Mouse (Mus musculus) T-helper 17 cell (primary cell): ENCODE measurements around the gene Nmur1.

ENCODE experiments used
- in situ Hi-C, 2 experiments: fragments of 300-600 bp; cut with MboI, MseI; formaldehyde crosslinking; loops; 1 replicate in 1 of 2; 2 replicates in 1 of 2; pipeline ENCODE4 v1.15.1; 2025; ENCODE audit warnings: high pct_unique_total_duplicates in 2 of 2

Gene Nmur1

GRCm38 (mm10) chr1:86441724-86441979, 15.6 kb upstream of the Nmur1 start:
- in situ Hi-C loops: loop anchor here (5.0 kb wide), 2 partner anchors 61 to 91 kb away; no protein-coding TSS in a partner anchor

DNA sequence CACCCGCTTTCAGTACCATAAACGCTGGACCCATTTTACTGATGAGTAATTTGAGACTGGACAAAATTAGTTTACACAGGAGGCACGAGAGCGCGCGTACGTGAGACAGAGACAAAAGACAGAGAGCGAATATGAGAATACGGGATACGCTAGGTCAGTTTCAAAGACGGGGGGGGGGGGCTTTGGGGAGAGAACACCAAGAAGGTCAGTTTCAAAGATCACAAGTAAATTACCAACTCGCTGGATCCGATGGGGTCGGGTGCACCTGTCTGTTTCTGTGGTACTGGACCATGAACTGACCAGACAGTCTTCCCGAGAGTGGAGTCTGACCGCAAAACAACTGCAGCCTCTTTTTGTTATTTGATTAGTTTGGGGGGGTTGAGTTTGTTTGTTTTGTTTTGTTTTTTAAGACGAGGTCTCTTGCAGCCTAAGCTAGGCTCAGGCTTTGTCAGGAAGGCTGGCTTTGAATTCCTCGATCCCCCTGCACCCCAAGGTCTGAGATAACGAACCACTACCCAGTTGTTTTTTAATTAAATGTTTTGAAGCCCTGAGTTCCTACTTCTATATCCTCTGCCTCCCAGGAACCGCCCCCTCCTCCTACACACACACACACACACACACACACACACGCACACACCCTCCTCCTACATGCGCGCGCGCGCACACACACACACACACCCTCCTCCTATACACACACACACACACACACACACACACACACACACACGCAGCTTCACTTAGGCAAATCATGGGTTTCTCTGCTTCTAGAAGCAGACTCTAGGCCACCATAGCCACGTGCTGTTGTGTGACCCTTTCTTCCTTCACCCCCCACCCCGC, 15.1 kb upstream of the Nmur1 start:
- in situ Hi-C loops: loop anchor here (5.0 kb wide), 2 partner anchors 61 to 91 kb away; no protein-coding TSS in a partner anchor

DNA sequence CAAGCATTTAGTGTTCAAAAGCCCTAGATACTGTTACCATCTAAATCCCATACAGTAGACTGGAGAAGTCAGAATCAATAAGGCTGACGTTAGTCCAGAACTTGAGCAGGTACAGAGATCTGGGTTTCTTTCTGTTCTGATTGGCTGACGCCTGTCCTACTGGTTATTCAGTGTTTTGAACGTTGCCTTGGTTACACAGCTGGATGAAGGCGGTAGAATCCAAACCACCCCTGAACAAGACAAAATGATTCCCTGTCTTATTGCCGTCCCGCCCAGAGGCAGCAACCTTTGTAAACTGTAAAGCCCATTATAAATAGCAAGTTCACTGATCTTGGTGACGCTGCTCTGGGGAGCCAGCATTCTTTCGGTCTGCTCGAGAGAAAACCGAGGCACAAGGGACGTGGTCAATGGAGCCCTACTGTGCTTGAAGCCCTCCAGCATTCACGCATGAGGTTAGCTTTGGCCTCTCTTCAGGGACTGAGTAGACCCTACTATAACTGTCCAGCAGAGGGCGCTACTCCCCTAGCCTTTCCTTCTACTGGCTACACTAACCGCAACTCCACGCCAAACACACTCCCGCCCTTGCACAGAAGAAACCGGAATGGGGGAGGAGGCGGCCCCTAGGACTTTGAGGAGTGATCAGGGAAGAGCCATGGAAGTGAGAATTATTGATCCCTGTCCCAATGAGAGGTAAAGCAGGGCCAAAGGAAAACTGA, 14.3 kb upstream of the Nmur1 start:
- in situ Hi-C loops: loop anchor here (5.0 kb wide), 2 partner anchors 62 to 92 kb away; no protein-coding TSS in a partner anchor

- in situ Hi-C loops: loop anchor here (5.0 kb wide), 3 partner anchors 63 to 93 kb away; partner anchors contain the start of gene Ptma (in 1 of the 2)
Observed at GRCm38 (mm10) chr1:86439487-86440170, 13.6 kb upstream of the Nmur1 start.

DNA sequence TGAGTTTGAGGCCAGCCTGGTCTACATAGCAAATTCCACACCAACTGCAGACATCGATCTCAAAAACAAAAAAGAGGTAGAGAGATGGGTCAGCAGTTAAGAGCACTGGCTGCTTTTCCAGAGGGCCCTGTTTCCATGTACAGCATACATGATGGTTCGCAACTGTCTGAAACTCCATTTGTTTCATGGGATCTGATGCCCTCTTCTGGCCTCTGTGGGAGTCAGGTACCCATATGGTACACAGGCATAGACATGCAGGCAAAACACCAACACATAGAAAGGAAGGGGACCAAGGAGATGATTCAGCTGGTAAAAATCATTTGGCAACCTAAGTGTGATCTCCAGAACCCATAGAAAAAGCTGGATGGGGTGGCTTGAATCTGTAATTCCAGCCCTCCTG, 12.5 kb upstream of the Nmur1 start:
- in situ Hi-C loops: loop anchor here in 1 of 2 experiments (5.0 kb wide), 1 partner anchor 89 kb away; the partner anchor contains the start of gene Ptma

DNA sequence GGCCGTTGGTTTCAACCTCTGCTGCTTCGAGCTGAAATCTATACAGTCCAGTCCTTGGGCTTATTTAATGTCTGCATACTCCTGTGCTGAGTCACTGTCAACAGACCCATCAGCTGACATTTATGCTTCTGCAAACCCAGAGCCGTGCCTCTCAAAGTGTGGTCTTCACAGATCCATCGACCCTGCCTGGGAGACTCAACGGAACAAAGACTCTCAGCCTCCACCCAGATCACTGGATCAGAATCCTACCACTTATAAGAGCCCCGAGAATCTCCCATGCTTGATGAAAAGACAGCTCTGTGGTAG, 11.9 kb upstream of the Nmur1 start:
- in situ Hi-C loops: loop anchor here in 1 of 2 experiments (5.0 kb wide), 1 partner anchor 89 kb away; the partner anchor contains the start of gene Ptma

- in situ Hi-C loops: loop anchor here in 1 of 2 experiments (5.0 kb wide), 1 partner anchor 90 kb away; the partner anchor contains the start of gene Ptma
Observed at GRCm38 (mm10) chr1:86437219-86438013, 11.4 kb upstream of the Nmur1 start.

DNA sequence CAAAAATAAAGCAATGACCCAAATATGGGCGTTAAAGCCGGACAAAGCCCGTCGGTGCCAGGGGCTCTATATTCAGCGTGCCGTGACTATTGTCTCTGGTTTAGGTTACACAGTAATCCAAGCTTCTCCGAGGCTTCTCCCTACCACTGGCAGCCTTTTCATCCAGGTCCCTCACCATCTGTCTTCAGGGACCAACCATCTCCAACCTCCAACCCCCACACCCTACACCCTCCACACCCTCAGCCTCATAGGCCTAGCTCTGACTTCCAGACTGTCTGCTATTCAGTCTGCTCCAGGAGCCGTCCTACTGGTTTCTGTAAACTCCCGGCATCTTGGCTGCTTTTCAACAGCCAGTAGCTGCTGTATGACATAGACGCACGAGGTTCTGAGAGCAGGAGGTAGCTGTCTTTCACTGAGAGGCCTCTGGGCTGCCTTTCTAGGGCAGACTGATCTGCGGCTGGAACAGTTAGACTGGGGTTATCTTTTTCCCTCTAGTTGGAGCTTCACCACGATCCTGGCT, 9.3 kb upstream of the Nmur1 start:
- in situ Hi-C loops: loop anchor here in 1 of 2 experiments (5.0 kb wide), 1 partner anchor 92 kb away; the partner anchor contains the start of gene Ptma

DNA sequence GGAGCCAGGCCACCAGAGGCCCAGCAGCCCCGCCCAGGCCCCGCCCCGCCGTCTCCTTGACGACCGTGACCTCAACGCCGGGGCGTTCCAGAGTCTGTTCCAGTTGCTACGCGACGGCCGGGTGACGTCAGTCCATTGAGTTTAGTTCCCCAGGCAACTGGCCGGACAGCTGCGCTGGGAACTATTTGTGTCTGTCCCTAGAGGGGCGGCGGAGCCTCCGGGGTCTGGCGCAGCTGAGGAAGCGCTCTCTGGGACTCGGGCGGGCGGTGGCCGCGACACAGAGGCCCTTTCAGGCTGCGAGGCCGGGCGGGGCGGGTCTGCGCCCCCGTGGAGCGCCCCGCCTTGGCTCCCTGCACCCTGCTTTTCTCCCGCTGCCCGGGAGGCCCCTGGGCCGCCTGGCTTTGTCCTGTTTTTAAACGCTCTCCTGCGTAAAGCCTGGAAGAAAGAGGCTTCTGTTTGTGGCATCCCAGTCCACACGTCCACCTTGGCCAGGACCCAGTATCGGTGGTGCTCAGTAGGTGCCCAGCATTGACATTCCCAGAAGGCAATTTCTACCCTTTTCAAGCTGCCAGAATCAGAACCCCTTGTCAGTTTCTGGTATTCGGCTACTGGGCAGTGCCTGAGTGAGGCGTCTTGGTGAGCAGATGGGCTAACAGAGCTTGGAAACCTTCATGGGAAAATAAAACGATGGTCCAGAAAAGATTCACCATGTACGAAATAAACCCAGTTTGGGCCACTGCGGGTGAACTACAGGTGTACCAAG, 8.6 kb upstream of the Nmur1 start:
- in situ Hi-C loops: loop anchor here in 1 of 2 experiments (5.0 kb wide), 1 partner anchor 93 kb away; the partner anchor contains the start of gene Ptma

DNA sequence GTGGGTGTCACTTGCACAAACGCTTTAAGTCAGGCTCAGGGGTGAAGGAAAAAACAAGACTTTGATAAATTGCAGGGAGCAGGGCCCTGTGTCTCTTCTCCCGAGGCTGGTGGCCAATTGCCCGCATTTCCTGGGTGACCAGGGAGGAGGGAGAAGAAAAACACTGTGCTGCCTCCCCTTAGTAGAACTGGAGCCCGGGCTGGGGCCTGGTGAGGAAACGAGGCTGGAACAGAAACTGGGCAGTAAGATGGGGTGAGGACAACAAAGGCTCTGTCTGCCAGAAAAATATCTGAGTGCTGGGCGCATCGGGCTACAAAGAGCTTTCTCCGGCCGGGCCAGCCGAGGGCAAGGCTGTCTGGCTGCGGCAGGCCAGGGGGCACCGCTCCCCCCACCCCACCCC, 8.0 kb upstream of the Nmur1 start:
- in situ Hi-C loops: no loop called here

DNA sequence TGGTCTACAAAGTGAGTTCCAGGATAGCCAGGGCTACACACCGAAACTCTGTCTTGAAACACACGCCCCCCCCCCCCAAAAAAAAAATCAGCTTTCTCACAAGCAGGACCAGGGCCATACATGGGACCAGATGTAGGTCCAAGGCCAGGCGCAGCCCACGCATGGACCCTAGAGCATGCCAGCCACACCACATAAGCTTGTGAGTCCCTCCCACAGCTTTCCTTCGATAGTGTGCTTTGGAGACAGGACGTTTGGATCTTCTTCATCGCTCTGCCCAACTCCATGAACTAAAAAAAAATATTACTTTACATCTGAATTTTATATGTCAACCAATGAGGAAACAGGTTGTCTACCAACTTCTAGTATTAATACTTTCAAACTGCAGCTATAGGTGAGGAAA, 7.3 kb upstream of the Nmur1 start:
- in situ Hi-C loops: no loop called here

DNA sequence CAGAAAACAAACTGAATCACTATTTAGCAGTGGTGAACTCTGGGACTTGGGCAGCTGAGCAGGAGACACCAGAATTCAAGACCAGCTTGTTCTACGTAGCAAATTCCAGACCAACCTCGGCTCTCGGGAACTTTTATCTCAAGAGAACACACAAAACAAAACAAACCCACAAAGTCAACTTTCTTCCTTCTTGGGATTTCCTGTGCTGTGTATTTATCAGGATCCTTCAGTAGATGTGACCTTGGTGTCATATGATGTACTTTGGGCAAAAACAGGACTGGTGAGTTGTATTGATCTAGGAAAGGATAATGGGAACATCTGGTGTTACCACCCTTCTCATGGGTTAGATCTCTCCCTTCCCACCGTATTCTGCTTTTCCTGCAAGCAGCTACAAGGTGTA, 6.8 kb upstream of the Nmur1 start:
- in situ Hi-C loops: no loop called here

GRCm38 (mm10) chr1:86430056-86430455, 4.0 kb upstream of the Nmur1 start:
- in situ Hi-C loops: no loop called here

GRCm38 (mm10) chr1:86424835-86425547, 1.0 kb downstream of the Nmur1 start:
- in situ Hi-C loops: loop anchor here (5.0 to 25.0 kb wide), 3 partner anchors 58 to 1447 kb away; no protein-coding TSS in a partner anchor

DNA sequence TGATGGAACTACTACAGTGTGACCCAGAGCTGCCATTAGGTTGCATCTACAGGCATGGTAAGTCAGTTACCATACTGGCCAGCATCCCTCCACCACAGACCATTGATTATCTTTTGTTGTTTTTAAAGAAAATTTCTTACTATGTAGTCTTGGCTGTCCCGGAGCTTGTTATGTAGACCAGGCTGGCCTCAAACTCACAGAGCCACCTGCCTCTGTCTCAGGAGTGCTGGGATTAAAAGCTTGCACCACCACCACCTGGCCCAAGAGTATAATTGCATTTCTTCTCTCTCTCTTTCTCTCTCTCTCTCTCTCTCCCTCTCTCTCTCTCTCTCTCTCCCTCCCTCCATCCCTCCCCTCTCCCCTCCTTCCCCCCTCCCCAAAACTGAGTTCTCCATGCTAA, 1.7 kb downstream of the Nmur1 start:
- in situ Hi-C loops: loop anchor here (5.0 to 25.0 kb wide), 2 partner anchors 613 to 1448 kb away; no protein-coding TSS in a partner anchor

DNA sequence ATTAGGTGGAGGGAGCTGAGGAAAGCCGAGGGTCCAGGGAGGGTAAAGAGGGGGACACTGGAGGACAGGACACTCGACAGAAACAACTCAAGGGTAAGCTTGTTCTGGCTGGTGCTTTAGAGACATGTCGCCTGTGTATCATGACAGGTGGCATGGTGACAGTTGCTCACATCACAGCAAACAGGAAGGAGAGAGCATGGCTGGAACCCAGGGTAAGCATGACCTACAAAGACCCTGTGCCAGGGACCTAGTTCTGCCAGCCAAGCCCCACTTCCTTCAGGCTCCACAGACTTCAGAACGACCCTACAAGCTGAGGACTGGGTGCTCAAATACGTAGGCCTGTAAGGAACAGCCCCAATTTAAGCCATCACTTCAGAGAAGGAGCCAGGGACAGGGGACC, 2.1 kb downstream of the Nmur1 start:
- in situ Hi-C loops: loop anchor here (5.0 to 25.0 kb wide), 2 partner anchors 613 to 1448 kb away; no protein-coding TSS in a partner anchor

DNA sequence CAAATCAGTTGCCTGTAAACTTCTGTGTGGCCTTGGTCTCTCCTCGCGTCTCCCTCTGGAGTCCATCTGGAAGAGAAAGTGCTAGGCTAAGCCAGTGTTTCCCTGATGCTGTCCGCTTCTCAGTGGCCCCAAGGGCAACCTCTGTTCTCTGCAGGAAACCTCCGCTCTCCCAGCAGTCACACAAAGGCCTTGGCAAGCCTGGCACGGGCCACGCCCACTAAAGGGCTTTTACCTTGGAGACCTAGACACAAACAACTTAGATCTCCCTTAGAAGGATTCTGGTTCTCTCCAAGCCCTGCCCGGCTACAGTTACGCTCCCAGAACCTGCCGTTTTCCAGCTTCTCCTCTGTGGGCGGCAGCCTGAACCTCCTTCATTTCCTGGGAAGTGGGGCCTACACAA, 5.0 kb downstream of the Nmur1 start:
- in situ Hi-C loops: loop anchor here (5.0 to 25.0 kb wide), 2 partner anchors 616 to 1451 kb away; no protein-coding TSS in a partner anchor

DNA sequence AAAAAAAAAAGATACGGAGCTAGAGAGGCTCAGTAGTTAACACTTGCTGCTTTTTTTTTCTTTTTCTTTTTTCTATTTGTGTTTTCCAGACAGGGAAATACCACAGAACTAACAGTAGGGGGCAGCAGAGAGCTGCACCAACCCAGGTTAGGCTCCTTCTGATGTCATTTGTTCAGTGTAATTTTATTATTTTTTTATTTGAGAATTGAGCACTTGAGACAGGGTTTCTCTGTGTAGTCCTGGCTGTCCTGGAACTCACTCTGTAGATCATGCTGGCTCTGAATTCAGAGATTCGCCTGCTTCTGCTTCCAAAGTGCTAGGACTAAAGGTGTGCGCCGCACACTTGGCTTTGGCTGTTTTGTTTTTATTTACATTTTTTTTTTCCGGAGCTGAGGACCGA, 9.7 kb downstream of the Nmur1 start:
- in situ Hi-C loops: loop anchor here in 1 of 2 experiments (25.0 kb wide), 1 partner anchor 621 kb away; no protein-coding TSS in a partner anchor

- in situ Hi-C loops: loop anchor here in 1 of 2 experiments (25.0 kb wide), 1 partner anchor 622 kb away; no protein-coding TSS in a partner anchor
Observed at GRCm38 (mm10) chr1:86415612-86416184, 10.3 kb downstream of the Nmur1 start.
